Mouse (Mus musculus): ENCODE results near the gene Fktn.

Gene Fktn

DNA sequence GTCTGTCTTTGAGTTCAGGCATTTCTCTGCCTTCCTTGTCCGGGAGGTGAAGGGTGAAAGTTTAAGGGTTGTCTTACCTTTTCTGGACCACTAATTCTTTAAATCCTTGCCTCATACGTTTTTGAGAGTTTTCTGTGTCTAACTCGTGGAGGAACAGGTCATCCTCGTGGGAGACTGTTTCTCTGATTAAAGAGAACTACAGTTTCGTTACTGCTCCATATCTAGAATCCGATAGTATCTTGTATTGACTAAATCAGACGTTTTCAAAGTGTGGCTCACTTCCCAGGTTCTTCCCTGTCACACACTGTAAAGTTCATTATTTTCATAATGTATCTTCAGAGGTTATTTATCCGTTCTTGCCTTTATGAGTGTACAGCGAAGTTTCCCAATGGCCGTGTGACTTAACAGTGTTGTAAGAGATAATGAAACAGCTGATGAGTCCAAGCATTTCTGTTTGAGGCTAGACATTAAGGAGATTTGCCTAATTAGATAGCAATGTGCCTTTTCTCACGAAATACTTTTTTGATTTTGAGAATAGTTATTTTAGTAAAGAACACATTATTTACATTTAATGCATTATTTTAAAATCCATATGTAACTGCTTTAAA lies 112.9 kb downstream of the Fktn start:
- DNase-seq (ENCODE audit: low spot score) = no peak
